Mouse (Mus musculus) midbrain, embryonic 10.5 days (tissue): Measurements from ENCODE around the gene Gzmn. TPM values are rescaled to one million over a fixed set of nuclear protein-coding genes. Genes with fewer than 3 reads are reported as not detected.
"Not testable (repeated sequence)": the region's sequence is repeated elsewhere in the genome, so short reads cannot be mapped to it uniquely, and the experiment has no call there.

ENCODE experiments used
- DNase-seq: peaks from one replicate; pipeline ENCODE4 v3.0.0-alpha.2; 2017; ENCODE audit warnings: low spot score
- H3K27ac ChIP-seq: fragments of 300-500 bp; sonication (generic); replicated peaks from 2 replicates; pipeline ENCODE4 v1.5.1; 2016; ENCODE audit warnings: mild to moderate bottlenecking
- H3K27me3 ChIP-seq: fragments of 300-500 bp; sonication (generic); 2 replicates; pipeline ENCODE4 v1.6.1; 2016; ENCODE audit warnings: low read depth, mild to moderate bottlenecking; ENCODE audit not compliant: poor library complexity, severe bottlenecking
- H3K36me3 ChIP-seq: fragments of 300-500 bp; sonication (generic); 2 replicates; pipeline ENCODE4 v1.6.1; 2016; ENCODE audit warnings: mild to moderate bottlenecking, moderate library complexity
- H3K4me1 ChIP-seq: fragments of 300-500 bp; sonication (generic); 2 replicates; pipeline ENCODE4 v1.6.1; 2016
- H3K4me3 ChIP-seq: fragments of 300-500 bp; sonication (generic); 2 replicates; pipeline ENCODE4 v1.5.1; 2016; ENCODE audit warnings: mild to moderate bottlenecking, moderate library complexity
- H3K9me3 ChIP-seq: fragments of 300-500 bp; sonication (generic); replicated peaks from 2 replicates; pipeline ENCODE4 v1.6.1; 2016; ENCODE audit warnings: mild to moderate bottlenecking
- WGBS: fragments of 180-500 bp; shearing (Covaris S2); methylation state at CpG from one replicate; pipeline ENCODE4 v1.1.7; 2016; 5-methylcytosine and 5-hydroxymethylcytosine counted together
- polyA plus RNA-seq: library from polyadenylated mRNA; unstranded; fragments of >200 nt; fragmentation: Nextera tagmentation; extraction: Ambion mirVana; gene quantifications from 2 replicates; pipeline ENCODE4 v1.2.1, GENCODE M21; 2016

Gzmn gene
- polyA plus RNA-seq, 1 experiment from 2014 or later: not detected

GRCm38 (mm10) chr14:56133675-56134074, 40.7 kb downstream of the Gzmn start:
- not testable (repeated sequence) for DNase-seq, H3K9me3 ChIP-seq, H3K4me1 ChIP-seq, H3K27me3 ChIP-seq, H3K4me3 ChIP-seq, H3K27ac ChIP-seq, H3K36me3 ChIP-seq
- 80% methylated on average over 1 of the region's 1 CpGs for WGBS

DNA sequence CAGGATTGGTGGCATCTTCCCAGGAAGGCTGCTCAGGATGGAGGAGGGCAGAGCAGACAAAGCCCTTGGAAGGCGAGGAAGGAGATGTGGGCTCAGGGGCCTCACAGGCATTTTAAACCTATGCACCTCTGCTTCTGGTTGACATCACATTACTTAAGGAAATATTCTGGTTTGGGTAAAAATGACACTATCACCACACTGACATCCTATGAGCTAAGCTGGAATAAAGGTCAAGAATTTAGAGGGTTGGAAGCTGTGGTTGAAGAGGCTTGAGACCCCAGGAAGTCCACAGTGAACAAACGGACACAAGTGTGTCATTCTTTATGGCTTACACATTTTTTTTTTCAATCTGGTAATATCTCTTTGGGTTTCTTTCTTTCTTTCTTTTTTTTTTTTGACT, 41.9 kb downstream of the Gzmn start, which contains the start of gene Gzmd:
Gzmd (minus strand) TSS at position 101 of the 400 bp plus-strand sequence.
- not testable (repeated sequence) for H3K27ac ChIP-seq, H3K4me1 ChIP-seq, H3K4me3 ChIP-seq, DNase-seq, H3K36me3 ChIP-seq, H3K27me3 ChIP-seq, H3K9me3 ChIP-seq
- WGBS: 88% methylated on average over 2 of the region's 2 CpGs

- H3K9me3 ChIP-seq: no peaks in the 10 kb centered on the region
- no peaks in the 10 kb centered on the region for H3K27me3 ChIP-seq
- H3K4me1 ChIP-seq: no peaks in the 10 kb centered on the region
- no peak for DNase-seq
- no peaks in the 10 kb centered on the region for H3K36me3 ChIP-seq
- no peak overlapping the region for H3K4me3 ChIP-seq
- 50% methylated on average over 3 of the region's 3 CpGs for WGBS
- H3K27ac ChIP-seq: no peak overlapping the region
These were observed 46.1 kb downstream of the Gzmn start for GRCm38 (mm10) chr14:56128341-56128740.

- H3K9me3 ChIP-seq: no peaks in the 10 kb centered on the region
- 81% methylated on average over 3 of the region's 3 CpGs for WGBS
- no peaks in the 10 kb centered on the region for H3K27me3 ChIP-seq
- no peak overlapping the region for H3K27ac ChIP-seq
- no peaks in the 10 kb centered on the region for H3K36me3 ChIP-seq
- no peaks in the 10 kb centered on the region for H3K4me1 ChIP-seq
- no peak overlapping the region for H3K4me3 ChIP-seq
- DNase-seq: no peak
These were observed 50.9 kb downstream of the Gzmn start for GRCm38 (mm10) chr14:56123516-56123915.

GRCm38 (mm10) chr14:56120525-56120924, 53.9 kb downstream of the Gzmn start, which contains the start of gene Gzme:
Gzme (minus strand) TSS chr14:56120625.
- Histone ChIP-seq H3K9me3 (no peaks in the 10 kb centered on the region), H3K4me1 (no peaks in the 10 kb centered on the region), H3K27ac (no peak within 1 kb of the TSS), H3K36me3 (no peaks in the 10 kb centered on the region), H3K27me3 (no peaks in the 10 kb centered on the region), H3K4me3 (no peak within 1 kb of the TSS)
- no peak for DNase-seq

Other genes with a start within 250 kb of the Gzmn start
- not detected in 2 replicates for gene Cma1, start 229.9 kb downstream of the Gzmn start, polyA plus RNA-seq
- not detected in 2 replicates for gene Cma2, start 223.6 kb downstream of the Gzmn start, polyA plus RNA-seq
- gene Mcpt1, start 156.6 kb downstream of the Gzmn start, polyA plus RNA-seq: not detected in 2 replicates
- gene Mcpt9, start 144.1 kb downstream of the Gzmn start, polyA plus RNA-seq: not detected in 2 replicates
- not detected in 2 replicates for gene Mcpt2, start 132.6 kb downstream of the Gzmn start, polyA plus RNA-seq
- not detected in 2 replicates for gene Mcpt4, start 112.3 kb downstream of the Gzmn start, polyA plus RNA-seq
- gene Mcpt8, start 89.3 kb downstream of the Gzmn start, polyA plus RNA-seq: not detected in 2 replicates
- not detected in 2 replicates for gene Ctsg, start 72.0 kb downstream of the Gzmn start, polyA plus RNA-seq
- gene Gzme, start 54.0 kb downstream of the Gzmn start, polyA plus RNA-seq: not detected in 2 replicates
- not detected in 2 replicates for gene Gzmd, start 42.0 kb downstream of the Gzmn start, polyA plus RNA-seq
- gene Gzmg, start 15.0 kb downstream of the Gzmn start, polyA plus RNA-seq: not detected in 2 replicates
- not detected in 2 replicates for gene Gzmf, start 36.8 kb upstream of the Gzmn start, polyA plus RNA-seq
- gene Gzmc, start 60.1 kb upstream of the Gzmn start, polyA plus RNA-seq: not detected in 2 replicates
- gene Gzmb, start 87.7 kb upstream of the Gzmn start, polyA plus RNA-seq: not detected in 2 replicates
- not detected in 2 replicates for gene Atp12a, start 190.5 kb upstream of the Gzmn start, polyA plus RNA-seq
- gene Rnf17, start 228.0 kb upstream of the Gzmn start, polyA plus RNA-seq: 1.9 and 2.1 TPM in 2 replicates